Mouse (Mus musculus): ENCODE measurements at regions not wholly inside any gene's neighbourhood (a gene's known extent, or its start where the extent isn't known, plus 50 kb on each side); places are given as distances from the start of the nearest gene placed in this dataset.

DNA sequence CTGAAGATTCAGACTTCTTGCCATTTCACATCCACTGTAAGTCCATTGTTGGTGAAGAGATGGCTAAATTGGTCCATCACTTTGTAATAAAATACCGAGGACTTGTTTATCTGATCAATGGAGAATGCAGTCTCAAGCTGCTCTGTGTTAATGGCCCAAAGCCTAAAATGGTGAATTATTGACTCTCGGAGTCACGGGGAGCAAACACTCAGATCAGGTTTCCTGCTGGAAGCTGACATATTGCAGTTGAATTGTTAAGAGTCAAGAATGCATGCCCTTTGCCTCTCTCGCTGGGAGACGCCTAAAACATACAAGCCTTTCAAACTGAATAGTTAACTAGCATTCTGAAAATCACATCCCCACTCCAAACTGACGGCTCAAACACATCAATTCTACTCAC lies 129.0 kb upstream of the Irx4 start:
- DNase-seq (ENCODE audit: low spot score in 2 of 2), result no peak

DNA sequence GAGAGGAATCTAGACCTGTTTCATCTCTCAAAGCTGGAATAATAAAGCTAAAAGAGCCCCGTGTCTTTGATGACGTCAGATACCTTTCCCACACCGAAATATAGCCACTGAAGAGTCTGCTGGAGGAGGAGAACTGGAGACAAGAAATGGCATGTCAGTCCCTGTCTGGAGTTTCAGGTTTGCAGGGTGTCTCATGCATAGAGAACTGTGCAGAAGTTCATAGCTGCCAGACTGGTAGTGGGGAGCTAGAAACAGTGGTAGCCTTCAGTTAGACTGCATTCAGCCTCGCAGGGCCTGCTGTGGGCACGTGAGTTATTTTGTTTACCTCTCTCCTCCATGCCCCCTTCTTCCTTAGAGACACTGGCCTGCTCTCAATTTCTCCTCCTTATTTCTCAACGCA lies 127.5 kb upstream of the Irx4 start:
- no peak for DNase-seq (ENCODE audit: low spot score in 2 of 2)

GRCm38 (mm10) chr13:73134929-73135328 lies 125.3 kb upstream of the Irx4 start:
- no peak for DNase-seq (ENCODE audit: low spot score in 2 of 2)

DNA sequence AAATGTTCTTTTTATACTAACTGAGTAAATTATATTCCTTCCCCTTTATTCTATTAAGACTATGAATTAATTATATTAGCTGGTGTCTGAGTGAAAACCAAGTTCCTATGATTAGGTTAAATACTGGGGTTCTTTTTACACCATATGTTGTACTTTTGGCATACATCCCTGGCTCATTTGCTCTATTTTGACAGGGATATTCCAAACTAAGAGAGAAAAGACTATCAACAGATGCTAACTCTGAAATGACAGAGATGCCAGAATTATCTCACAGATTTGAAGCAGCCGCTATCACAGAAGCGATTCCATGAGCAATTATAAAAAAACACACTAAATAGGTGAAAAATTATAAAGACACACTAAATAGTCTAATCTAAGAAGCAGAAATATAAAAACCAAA lies 119.0 kb upstream of the Irx4 start:
- no peak for DNase-seq (ENCODE audit: low spot score in 2 of 2)

DNA sequence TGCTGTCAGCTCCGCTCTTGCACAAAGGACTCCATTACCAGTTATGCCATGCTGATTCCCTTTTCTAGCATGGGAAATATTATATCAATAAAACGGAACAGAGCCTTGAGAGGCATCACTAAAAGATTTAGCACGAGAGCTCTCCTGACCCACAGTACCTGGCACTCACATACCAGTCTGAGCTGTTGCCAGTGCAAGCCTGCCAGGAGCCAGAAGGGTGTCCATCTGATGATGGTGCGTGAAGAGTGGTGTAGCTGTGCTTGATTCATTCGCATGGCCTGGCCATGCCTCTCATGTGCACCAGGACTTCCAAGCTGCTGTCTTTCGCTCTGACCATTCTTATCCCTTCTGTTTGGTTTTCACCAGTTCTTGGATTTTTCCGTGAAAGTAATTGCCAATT lies 102.3 kb upstream of the Irx4 start:
- no peak for DNase-seq (ENCODE audit: low spot score in 2 of 2)

DNA sequence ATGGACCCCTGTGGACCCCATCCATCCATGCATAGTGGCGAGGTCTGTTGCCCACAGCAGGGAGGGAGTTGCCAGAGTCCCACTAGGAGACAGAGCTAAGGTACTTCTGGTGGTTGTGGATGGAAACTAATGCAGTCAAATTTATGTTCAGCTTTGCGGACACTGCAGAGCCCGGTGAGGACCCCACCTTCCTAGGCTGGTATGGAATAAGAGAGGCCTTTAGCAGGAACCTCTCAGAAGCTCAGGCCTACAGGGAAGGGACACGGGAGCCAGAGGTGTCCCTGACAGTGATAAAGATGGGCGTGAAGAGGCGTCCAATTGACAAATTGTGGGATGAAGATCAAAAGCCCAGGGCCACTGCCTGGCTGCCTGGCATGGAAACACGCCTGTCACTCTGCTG lies 100.8 kb upstream of the Irx4 start:
- no peak for DNase-seq (ENCODE audit: low spot score in 2 of 2)

GRCm38 (mm10) chr13:73159865-73160264 lies 100.4 kb upstream of the Irx4 start:
- DNase-seq (ENCODE audit: low spot score in 2 of 2), result no peak

DNA sequence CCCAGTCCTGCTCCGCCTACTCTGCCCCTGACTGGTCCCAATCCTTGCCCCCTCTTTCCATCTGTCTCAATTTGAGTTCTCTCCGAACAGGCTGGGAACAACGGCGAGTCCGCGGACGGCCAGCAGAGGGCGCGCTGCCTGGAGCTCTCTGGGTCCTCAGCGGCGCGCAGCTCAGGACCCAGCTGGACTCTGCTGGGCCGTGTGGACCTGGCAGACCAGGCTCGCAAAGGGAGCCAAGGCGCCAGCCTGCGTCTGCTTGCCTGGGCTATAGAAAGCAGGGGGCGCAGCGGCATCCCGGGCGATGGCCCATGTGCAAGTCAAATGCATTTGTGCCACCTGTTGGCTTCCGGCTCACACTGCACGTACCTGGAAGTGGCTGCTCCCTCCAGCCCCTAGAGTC lies 100.0 kb upstream of the Irx4 start:
- DNase-seq (ENCODE audit: low spot score in 2 of 2), result peak; percentile 78 to 83

GRCm38 (mm10) chr13:73170301-73170700 lies 90.0 kb upstream of the Irx4 start:
- no peak for DNase-seq (ENCODE audit: low spot score in 2 of 2)

GRCm38 (mm10) chr13:73207931-73208448 lies 52.3 kb upstream of the Irx4 start:
- no peak for DNase-seq (ENCODE audit: low spot score in 2 of 2)

All from left cerebral cortex, adult 18-20 months (tissue).